Mouse (Mus musculus) thymus, adult 2 months (tissue): Measurements from ENCODE around the gene Auts2.

ENCODE experiments used
- CTCF ChIP-seq: fragments of 200-500 bp; IDR thresholded peaks from 2 replicates; pipeline ENCODE4 v1.5.1; 2012; ENCODE audit warnings: mild to moderate bottlenecking, control low read depth, low read length, moderate library complexity, borderline replicate concordance; ENCODE audit not compliant: control insufficient read depth, poor library complexity, insufficient read depth; ENCODE audit errors: extremely low read depth
- POLR2A ChIP-seq: fragments of 200-500 bp; IDR thresholded peaks from 2 replicates; pipeline ENCODE4 v1.6.1; 2012; ENCODE audit warnings: mild to moderate bottlenecking, low read length, control low read depth, moderate library complexity; ENCODE audit not compliant: control insufficient read depth, poor library complexity, insufficient read depth; ENCODE audit errors: extremely low read depth

DNA sequence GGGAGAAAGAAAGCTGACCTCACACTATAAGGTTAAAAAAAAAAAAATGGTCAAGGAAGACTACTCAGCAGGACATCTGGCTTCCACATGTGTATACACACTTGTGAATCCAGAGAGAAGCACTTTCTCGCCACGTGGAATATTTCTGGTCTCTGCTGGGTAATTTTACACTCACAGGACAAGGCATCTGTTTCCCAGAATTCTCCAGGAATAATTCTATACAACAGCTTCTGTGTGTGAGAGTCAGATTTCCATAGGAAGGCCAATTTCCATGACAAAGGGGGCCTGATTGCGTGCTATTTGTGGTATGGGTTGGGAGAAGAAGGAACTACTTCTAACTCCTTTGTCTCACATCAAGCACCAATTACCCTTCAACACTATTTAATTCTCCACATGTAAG is 1016.5 kb downstream of the Auts2 start:
- no peak for TF ChIP-seq POLR2A
- no peak for TF ChIP-seq CTCF
